Mouse (Mus musculus) liver, embryonic 12.5 days (tissue): ENCODE data around the gene Scrg1. TPM values are rescaled to one million over a fixed set of nuclear protein-coding genes. Genes with fewer than 3 reads are reported as not detected.
"Not testable (repeated sequence)": the region's sequence is repeated elsewhere in the genome, so short reads cannot be mapped to it uniquely, and the experiment has no call there.

Experiments
- ATAC-seq: fragments of 200-750 bp; cut with Nextera tagmentation; 2 replicates; pipeline ENCODE4 v1.8.0; 2017; ENCODE audit warnings: moderate number of reproducible peaks, mild to moderate bottlenecking, moderate library complexity
- H3K27ac ChIP-seq: fragments of 300-500 bp; sonication (generic); 2 replicates; pipeline ENCODE4 v1.5.1; 2016; ENCODE audit warnings: mild to moderate bottlenecking
- H3K27me3 ChIP-seq: fragments of 300-500 bp; sonication (generic); replicated peaks from 2 replicates; pipeline ENCODE4 v1.6.1; 2016; ENCODE audit warnings: mild to moderate bottlenecking, moderate library complexity
- H3K36me3 ChIP-seq: fragments of 300-500 bp; sonication (generic); 2 replicates; pipeline ENCODE4 v1.6.1; 2016; ENCODE audit warnings: mild to moderate bottlenecking, moderate library complexity
- H3K4me1 ChIP-seq: fragments of 300-500 bp; sonication (generic); 2 replicates; pipeline ENCODE4 v1.6.1; 2016
- H3K4me2 ChIP-seq: fragments of 300-500 bp; sonication (generic); 2 replicates; pipeline ENCODE4 v1.6.1; 2016; ENCODE audit warnings: mild to moderate bottlenecking, moderate library complexity
- H3K4me3 ChIP-seq: fragments of 300-500 bp; sonication (generic); 2 replicates; pipeline ENCODE4 v1.5.1; 2016; ENCODE audit warnings: mild to moderate bottlenecking, moderate library complexity
- H3K9ac ChIP-seq: fragments of 300-500 bp; sonication (generic); 2 replicates; pipeline ENCODE4 v1.6.1; 2016; ENCODE audit warnings: mild to moderate bottlenecking, moderate library complexity
- H3K9me3 ChIP-seq: fragments of 300-500 bp; sonication (generic); replicated peaks from 2 replicates; pipeline ENCODE4 v1.6.1; 2016; ENCODE audit warnings: mild to moderate bottlenecking, moderate library complexity
- WGBS: fragments of 180-500 bp; shearing (Covaris S2); methylation state at CpG from one replicate; pipeline ENCODE4 v1.1.7; 2016; ENCODE audit not compliant: insufficient replicate concordance; 5-methylcytosine and 5-hydroxymethylcytosine counted together
- polyA plus RNA-seq: library from polyadenylated mRNA; unstranded; fragments of >200 nt; fragmentation: Nextera tagmentation; extraction: Ambion mirVana; gene quantifications from 2 replicates; pipeline ENCODE4 v1.2.1, GENCODE M21; 2016

The Scrg1 gene
- polyA plus RNA-seq, 1 experiment from 2014 or later, result 0.18 TPM

DNA sequence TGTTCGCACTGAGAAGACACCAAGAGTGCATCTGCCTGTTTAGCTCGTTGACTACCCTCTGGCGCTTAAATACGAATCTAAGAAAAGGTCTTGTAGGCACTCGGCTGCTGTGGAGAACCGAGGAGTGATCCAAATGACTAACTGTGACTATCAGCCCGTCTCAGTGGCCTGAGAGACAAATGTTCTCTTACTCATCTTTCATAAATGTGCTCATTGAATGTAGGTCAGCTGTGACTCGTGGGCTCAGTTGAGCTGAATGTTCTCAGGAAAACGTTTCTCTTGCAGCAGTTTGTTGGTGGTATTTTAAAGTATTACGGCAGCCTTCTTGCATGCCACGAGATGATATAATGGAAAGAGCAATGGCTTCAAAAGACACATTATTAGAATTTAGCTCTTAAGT, 24.8 kb upstream of the Scrg1 start:
- no peak for ATAC-seq
- H3K4me3 ChIP-seq, result no peak overlapping the region
- no peaks in the 10 kb centered on the region for H3K36me3 ChIP-seq
- H3K4me1 ChIP-seq, result 0 out of 2 replicates have a peak, but pooled peaks cover 3% of the 10 kb centered on the region
- no peaks in the 10 kb centered on the region for H3K9me3 ChIP-seq
- H3K27ac ChIP-seq, result no peak overlapping the region
- H3K9ac ChIP-seq, result no peak overlapping the region
- no peak overlapping the region for H3K4me2 ChIP-seq
- WGBS, result 69% methylated on average over 11 of the region's 11 CpGs
- H3K27me3 ChIP-seq, result peaks cover 12% of the 10 kb centered on the region; the same call in 1 of the 2 replicates

DNA sequence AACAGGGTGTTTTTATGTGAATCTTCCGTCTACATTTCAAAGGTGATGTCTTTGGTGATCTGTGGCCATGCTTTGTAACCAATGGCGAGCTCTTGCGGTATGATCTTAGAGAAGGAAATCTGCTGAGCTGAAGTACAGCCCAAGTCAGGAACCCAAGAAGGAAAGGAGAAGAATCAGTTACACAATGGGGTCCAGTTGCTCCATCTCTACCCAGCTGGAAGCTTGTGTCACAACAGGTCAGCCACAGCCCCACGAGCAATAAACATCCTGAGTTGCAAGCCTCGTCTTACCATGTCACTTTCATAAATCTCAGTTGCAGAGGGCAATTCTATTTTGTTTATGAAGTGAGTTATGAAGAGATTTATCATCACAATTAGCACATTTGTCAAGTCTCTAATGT, 22.9 kb upstream of the Scrg1 start:
- Histone ChIP-seq H3K4me1 (0 out of 2 replicates have a peak, but pooled peaks cover 2% of the 10 kb centered on the region), H3K4me3 (no peak overlapping the region), H3K4me2 (no peak overlapping the region), H3K27ac (no peak overlapping the region), H3K36me3 (no peaks in the 10 kb centered on the region), H3K9me3 (no peaks in the 10 kb centered on the region), H3K27me3 (peaks cover 9% of the 10 kb centered on the region; the same call in 1 of the 2 replicates), H3K9ac (no peak overlapping the region)
- WGBS, result 64% methylated on average over 5 of the region's 5 CpGs
- ATAC-seq, result no peak

DNA sequence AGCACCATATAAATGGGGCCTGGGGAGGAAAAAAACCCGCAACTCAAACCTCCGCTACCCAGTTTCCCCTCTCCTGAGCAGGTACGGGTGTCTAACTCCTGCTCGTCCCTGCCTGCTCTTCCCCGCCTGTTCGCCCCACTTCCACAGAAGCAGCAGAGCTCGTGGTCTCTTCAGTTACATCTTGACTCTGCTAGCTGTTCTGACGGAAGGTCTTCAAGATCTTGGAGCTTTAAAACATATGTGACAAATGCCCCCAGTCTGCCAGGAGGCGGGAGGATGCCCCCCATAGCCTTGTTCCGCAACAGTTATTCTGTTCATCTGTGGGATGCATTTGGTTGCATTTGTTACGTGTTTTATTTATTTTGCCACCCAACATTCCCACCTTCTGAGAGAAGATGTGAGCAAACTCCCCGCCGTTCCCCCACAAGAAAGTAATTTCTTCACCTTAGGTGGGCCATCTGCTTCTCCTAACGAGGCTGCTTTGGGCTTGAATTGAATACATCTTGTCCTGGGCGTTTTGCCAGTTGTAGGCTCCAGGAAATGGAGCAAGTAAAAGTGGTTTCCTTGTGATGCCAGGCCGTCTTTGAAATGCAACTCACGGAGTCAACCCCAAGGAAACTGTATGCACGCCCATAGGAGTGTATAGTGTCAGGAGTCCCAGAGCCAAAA, 19.8 kb upstream of the Scrg1 start:
- Histone ChIP-seq H3K27ac (no peak overlapping the region), H3K9ac (no peak overlapping the region), H3K4me2 (no peak overlapping the region), H3K36me3 (no peaks in the 10 kb centered on the region), H3K4me1 (no peaks in the 10 kb centered on the region), H3K4me3 (no peak overlapping the region), H3K27me3 (no peaks in the 10 kb centered on the region), H3K9me3 (no peaks in the 10 kb centered on the region)
- ATAC-seq, result no peak
- 55% methylated on average over 18 of the region's 18 CpGs for WGBS

DNA sequence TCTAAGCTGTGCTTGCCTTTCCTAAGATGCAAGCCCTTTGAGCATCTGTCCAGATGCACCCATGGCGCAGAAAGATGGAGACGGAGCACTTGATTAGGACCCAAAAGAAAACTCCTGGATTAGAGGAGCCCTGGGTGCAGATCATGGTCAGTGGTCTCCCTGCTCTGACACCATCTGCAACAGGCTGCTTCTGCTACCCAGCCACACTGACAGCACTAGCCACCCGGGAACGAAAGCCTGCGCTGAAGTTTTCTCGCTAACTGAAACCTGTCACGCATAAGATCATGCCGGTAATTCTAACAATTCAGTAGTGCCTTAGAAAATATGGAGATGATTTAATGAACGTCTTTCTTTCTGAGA, 19.3 kb upstream of the Scrg1 start:
- Histone ChIP-seq H3K27ac (no peak overlapping the region), H3K36me3 (no peaks in the 10 kb centered on the region), H3K4me1 (no peaks in the 10 kb centered on the region), H3K9me3 (no peaks in the 10 kb centered on the region), H3K4me3 (no peak overlapping the region), H3K4me2 (no peak overlapping the region), H3K9ac (no peak overlapping the region), H3K27me3 (no peaks in the 10 kb centered on the region)
- ATAC-seq, result no peak
- 85% methylated on average over 9 of the region's 9 CpGs for WGBS

DNA sequence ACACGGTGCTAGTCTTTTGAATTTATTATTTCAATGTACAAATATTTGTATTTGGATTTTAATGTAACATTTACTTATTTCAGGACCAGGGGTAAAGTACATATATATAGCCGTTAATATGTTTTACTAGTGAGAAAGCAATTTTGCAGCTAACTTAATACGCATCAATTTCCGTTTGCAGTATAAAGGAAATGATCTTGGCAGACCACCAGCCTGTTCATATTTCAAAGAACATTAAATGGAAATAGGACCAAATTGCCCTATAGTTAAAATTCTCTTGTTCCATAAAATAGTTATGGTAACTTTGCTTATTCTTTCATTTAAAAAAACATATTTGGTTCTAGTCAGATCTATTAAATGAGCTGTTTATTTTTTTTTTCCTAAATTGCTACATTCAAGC, 14.6 kb upstream of the Scrg1 start:
- H3K9ac ChIP-seq, result no peak overlapping the region
- no peak overlapping the region for H3K27ac ChIP-seq
- 71% methylated on average over 4 of the region's 4 CpGs for WGBS
- no peak overlapping the region for H3K4me2 ChIP-seq
- no peaks in the 10 kb centered on the region for H3K27me3 ChIP-seq
- no peak for ATAC-seq
- no peaks in the 10 kb centered on the region for H3K9me3 ChIP-seq
- H3K4me3 ChIP-seq, result no peak overlapping the region
- H3K36me3 ChIP-seq, result no peaks in the 10 kb centered on the region
- H3K4me1 ChIP-seq, result no peaks in the 10 kb centered on the region

DNA sequence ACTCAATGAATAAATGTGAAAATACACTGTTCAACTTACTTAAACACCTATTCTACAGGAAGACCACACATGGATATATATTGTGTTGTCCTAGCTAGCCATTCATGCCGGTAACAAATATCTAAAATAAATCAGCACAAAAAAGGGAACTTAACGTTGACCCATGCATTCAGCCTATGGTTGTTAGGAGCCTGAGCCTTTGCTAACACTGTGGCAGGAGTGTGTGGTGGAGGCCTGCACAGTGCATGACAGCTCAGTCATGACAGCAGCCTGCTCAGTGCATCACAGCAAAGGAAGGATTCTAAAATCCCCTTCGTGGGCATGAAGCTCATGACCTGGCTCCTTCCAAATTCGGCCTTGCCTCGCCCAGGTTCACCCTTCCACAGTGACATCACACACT, 14.2 kb upstream of the Scrg1 start:
- Histone ChIP-seq H3K9ac (no peak overlapping the region), H3K27me3 (no peaks in the 10 kb centered on the region), H3K4me2 (no peak overlapping the region), H3K4me3 (no peak overlapping the region), H3K36me3 (no peaks in the 10 kb centered on the region), H3K27ac (no peak overlapping the region), H3K4me1 (no peaks in the 10 kb centered on the region), H3K9me3 (no peaks in the 10 kb centered on the region)
- WGBS, result 57% methylated on average over 5 of the region's 5 CpGs
- ATAC-seq, result no peak

DNA sequence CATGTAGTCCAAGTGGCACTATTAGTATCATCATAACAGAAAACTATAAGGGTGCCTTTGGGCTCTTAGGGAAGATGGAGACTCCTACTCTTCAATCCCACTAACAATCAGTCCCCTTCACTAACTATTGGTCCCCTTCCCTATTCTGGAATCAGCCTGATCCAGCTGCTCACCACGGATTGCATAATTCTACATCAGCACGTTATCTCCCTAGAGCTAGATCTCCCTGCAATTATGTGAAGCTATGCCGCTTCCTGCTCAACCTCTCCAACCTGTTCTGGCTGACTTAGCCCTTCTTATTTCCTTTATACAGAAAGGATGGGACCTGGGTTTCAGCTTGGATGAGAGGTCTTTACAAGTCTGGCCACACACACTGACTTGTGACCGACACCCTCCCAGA, 12.4 kb upstream of the Scrg1 start:
- Histone ChIP-seq H3K9me3 (no peaks in the 10 kb centered on the region), H3K27ac (no peak overlapping the region), H3K4me2 (no peak overlapping the region), H3K9ac (no peak overlapping the region), H3K27me3 (no peaks in the 10 kb centered on the region), H3K36me3 (no peaks in the 10 kb centered on the region), H3K4me1 (no peaks in the 10 kb centered on the region), H3K4me3 (no peak overlapping the region)
- no peak for ATAC-seq
- 38% methylated on average over 4 of the region's 4 CpGs for WGBS

DNA sequence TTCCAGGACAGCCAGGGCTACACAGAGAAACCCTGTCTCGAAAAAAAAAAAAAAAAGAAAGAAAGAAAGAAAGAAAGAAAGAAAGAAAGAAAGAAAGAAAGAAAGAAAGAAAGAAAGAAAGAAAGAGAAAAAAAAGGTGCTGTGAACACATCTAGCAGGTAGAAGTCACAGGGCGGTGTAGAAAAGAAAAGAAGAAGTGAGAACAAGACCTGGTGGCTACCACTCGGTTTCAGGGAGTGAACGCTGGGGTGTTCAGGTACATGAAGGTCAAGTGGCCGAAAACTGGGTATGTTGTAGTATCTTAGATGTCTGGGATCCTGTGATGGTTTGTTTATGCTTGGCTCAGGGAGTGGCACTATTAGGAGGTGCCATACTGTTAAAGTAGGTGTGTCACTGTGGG, 9.8 kb upstream of the Scrg1 start:
- 56% methylated on average over 4 of the region's 5 CpGs for WGBS
- not testable (repeated sequence) for H3K9ac ChIP-seq, H3K4me2 ChIP-seq, ATAC-seq, H3K4me1 ChIP-seq, H3K27me3 ChIP-seq, H3K9me3 ChIP-seq, H3K4me3 ChIP-seq, H3K36me3 ChIP-seq, H3K27ac ChIP-seq

DNA sequence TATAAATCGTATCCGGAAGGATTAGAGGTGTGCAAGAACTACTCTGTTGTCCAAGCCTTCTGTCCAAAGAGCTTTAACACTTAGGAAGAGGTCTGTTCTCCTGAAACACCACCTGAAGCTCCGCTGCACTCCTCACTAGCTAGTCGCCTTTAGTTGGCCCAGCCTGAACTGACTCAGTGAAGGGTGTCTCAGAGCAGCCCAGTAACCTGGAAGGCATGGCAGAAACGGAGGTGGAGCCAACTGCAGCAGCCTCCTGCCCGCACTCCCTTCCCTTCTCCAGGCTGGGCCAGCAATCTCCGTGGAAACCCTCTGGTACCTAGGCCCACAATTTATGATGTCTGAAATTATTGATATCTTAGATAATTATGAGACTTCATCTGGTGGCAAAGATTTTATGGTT, 5.0 kb upstream of the Scrg1 start:
- no peaks in the 10 kb centered on the region for H3K36me3 ChIP-seq
- WGBS, result 66% methylated on average over 7 of the region's 7 CpGs

DNA sequence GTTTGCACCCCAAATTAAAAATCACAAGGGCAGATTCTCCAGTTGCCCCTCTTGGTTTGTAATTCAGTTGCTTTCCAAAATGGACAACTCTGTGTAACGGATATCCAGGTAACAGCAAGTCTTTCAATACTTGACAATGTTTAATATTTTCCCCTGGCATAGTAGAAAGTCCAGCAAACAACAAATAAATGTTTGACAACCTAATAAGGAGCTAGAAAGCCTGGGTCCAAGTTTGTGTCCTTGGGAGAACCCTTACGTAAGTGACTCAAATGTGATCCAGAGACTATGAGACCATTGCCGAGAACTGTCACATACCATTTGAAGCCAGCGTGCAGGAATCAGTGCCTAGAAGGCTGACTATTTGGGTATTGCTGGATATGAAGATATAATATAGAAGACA, 3.8 kb upstream of the Scrg1 start:
- H3K36me3 ChIP-seq, result no peaks in the 10 kb centered on the region
- WGBS, result 80% methylated on average over 4 of the region's 4 CpGs
- no peaks in the 10 kb centered on the region for H3K4me1 ChIP-seq
- no peak overlapping the region for H3K4me3 ChIP-seq
- H3K27ac ChIP-seq, result no peak overlapping the region
- H3K27me3 ChIP-seq, result no peaks in the 10 kb centered on the region
- H3K4me2 ChIP-seq, result no peak overlapping the region
- H3K9ac ChIP-seq, result no peak overlapping the region
- no peak for ATAC-seq
- H3K9me3 ChIP-seq, result no peaks in the 10 kb centered on the region

More for the DNA sequence above, 5.0 kb upstream of the Scrg1 start:
- Histone ChIP-seq H3K27ac (no peak overlapping the region), H3K27me3 (no peaks in the 10 kb centered on the region), H3K4me1 (no peaks in the 10 kb centered on the region), H3K4me3 (no peak overlapping the region), H3K9ac (no peak overlapping the region), H3K9me3 (no peaks in the 10 kb centered on the region), H3K4me2 (no peak overlapping the region)
- ATAC-seq, result no peak

DNA sequence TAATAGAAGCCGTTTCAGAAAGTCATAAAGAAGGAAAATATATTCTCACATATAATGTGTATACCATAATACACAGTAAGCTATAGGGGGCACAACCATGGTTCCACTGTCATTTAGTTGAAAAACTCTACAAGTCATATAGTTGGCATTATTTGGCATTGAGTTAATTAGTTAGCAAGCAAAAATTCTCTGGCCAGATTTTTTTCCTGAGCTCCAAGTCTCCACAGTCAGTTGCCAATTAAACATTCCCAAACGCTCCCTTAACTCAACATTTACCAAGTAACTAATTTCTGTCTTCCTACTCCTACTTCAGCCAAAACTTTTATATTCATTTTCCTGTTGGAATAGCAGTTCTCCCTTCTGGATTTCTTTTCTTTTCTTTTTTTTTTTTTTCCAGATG, 2.4 kb upstream of the Scrg1 start:
- Histone ChIP-seq H3K4me1 (no peaks in the 10 kb centered on the region), H3K9me3 (no peaks in the 10 kb centered on the region), H3K27ac (no peak overlapping the region), H3K4me2 (no peak overlapping the region), H3K9ac (no peak overlapping the region), H3K4me3 (no peak overlapping the region), H3K27me3 (no peaks in the 10 kb centered on the region), H3K36me3 (no peaks in the 10 kb centered on the region)
- no peak for ATAC-seq
- 68% methylated on average over 2 of the region's 2 CpGs for WGBS

DNA sequence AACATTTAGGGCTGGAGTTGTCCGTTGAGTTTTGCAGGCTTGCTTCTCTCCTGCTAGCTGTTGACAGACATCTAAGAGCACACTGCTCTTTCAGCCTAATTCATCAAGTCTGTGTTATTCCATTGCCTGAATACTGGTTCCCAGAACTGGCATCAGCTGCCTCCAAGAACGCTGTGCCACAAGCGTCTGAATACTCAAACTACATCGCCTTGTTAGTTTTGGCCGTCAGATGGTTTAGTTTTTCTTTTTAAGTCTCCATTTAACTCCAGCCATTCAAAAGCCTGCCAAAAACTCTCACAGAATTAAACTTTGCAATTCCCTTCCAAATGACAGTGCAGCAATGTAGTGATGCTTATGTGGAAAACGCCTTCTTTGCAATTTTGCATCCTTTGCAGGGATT, 1.4 kb downstream of the Scrg1 start:
- Histone ChIP-seq H3K4me1 (no peaks in the 10 kb centered on the region), H3K36me3 (no peaks in the 10 kb centered on the region), H3K4me3 (no peak overlapping the region), H3K4me2 (no peak overlapping the region), H3K9me3 (no peaks in the 10 kb centered on the region), H3K27me3 (no peaks in the 10 kb centered on the region), H3K9ac (no peak overlapping the region), H3K27ac (no peak overlapping the region)
- 82% methylated on average over 6 of the region's 6 CpGs for WGBS
- no peak for ATAC-seq

DNA sequence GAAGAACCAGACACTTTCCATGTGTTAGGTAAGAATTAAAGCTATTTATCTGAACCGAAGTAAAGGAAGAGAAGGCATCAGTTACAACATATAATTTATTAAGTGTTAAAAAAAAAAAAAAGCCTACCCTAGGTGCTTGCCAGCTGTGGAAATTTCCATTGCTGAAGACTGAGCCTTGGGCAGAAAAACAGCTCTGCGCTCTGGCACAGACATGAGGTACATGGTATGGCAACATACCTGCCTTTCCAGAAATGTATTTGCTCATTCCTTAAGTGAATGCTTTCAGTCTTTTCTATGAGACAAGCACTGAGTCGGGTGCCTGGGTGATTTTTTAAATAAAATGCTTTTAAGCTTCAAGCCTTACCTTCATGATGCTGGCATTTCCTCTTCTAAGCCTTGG, 2.2 kb downstream of the Scrg1 start:
- Histone ChIP-seq H3K4me1 (no peaks in the 10 kb centered on the region), H3K4me3 (no peak overlapping the region), H3K36me3 (no peaks in the 10 kb centered on the region), H3K9me3 (no peaks in the 10 kb centered on the region), H3K27me3 (no peaks in the 10 kb centered on the region), H3K9ac (no peak overlapping the region), H3K4me2 (no peak overlapping the region), H3K27ac (no peak overlapping the region)
- ATAC-seq, result no peak
- 65% methylated on average over 3 of the region's 3 CpGs for WGBS
